Mouse (Mus musculus) CH12.LX (cell line): Measurements from ENCODE around the gene Cnn2. TPM values are rescaled to one million over a fixed set of nuclear protein-coding genes. Genes with fewer than 3 reads are reported as not detected.

Experiments used
- DNase-seq: peaks from one replicate; pipeline ENCODE4 v3.0.0-alpha.2; 2013; ENCODE audit errors: extremely low read depth
- H3K27ac ChIP-seq: 2 replicates; pipeline ENCODE4 v1.5.1; 2012; ENCODE audit warnings: low read depth, mild to moderate bottlenecking, control low read depth, moderate library complexity; ENCODE audit not compliant: insufficient read depth
- H3K27me3 ChIP-seq: replicated peaks from 2 replicates; pipeline ENCODE3; 2012; ENCODE audit warnings: inconsistent platforms
- H3K36me3 ChIP-seq, 2 experiments: replicated peaks in 1 of 2; 2 replicates each; pipeline versions ENCODE3 to v1.6.1; 2012; ENCODE audit warnings: inconsistent platforms in 1 of 2, low read length in 1 of 2, mild to moderate bottlenecking in 1 of 2, mixed read lengths in 1 of 2, moderate library complexity in 1 of 2; ENCODE audit not compliant: control insufficient read depth in 1 of 2, insufficient read depth in 1 of 2
- H3K4me1 ChIP-seq, 2 experiments: 2 replicates each; pipeline ENCODE4 v1.6.1; 2012; ENCODE audit warnings: inconsistent platforms in 1 of 2, moderate library complexity in 1 of 2; ENCODE audit not compliant: insufficient read depth in 2 of 2, control insufficient read depth in 1 of 2
- H3K4me2 ChIP-seq: 2 replicates; pipeline ENCODE4 v1.6.1; 2012; ENCODE audit warnings: low read depth, mild to moderate bottlenecking, control low read depth; ENCODE audit not compliant: poor library complexity, insufficient read depth, severe bottlenecking
- H3K4me3 ChIP-seq, 3 experiments: fragments of 150-350 bp in 1 of 3; sonication (generic) in 1 of 3; replicated peaks in 1 of 3; 2 replicates each; pipeline versions ENCODE3 to v1.5.1; 2011 to 2012; ENCODE audit warnings: low read depth in 2 of 3, low read length in 2 of 3, mild to moderate bottlenecking in 2 of 3, moderate library complexity in 2 of 3, control low read depth in 1 of 3, improper control_type of control experiment in 1 of 3, inconsistent platforms in 1 of 3, mixed read lengths in 1 of 3; ENCODE audit not compliant: poor library complexity in 1 of 3
- H3K79me2 ChIP-seq: replicated peaks from 2 replicates; pipeline ENCODE4 v1.6.1; 2012; ENCODE audit warnings: mild to moderate bottlenecking, moderate library complexity; ENCODE audit not compliant: control insufficient read depth, poor library complexity, insufficient read depth, severe bottlenecking; ENCODE audit errors: extremely low read depth
- H3K9ac ChIP-seq: 2 replicates; pipeline ENCODE4 v1.6.1; 2012; ENCODE audit warnings: low read depth, mild to moderate bottlenecking, control low read depth, moderate library complexity; ENCODE audit not compliant: insufficient read depth
- H3K9me3 ChIP-seq: replicated peaks from 2 replicates; pipeline ENCODE3; 2012; ENCODE audit warnings: low read length, inconsistent platforms, mixed read lengths
- BHLHE40 ChIP-seq: IDR thresholded peaks from 2 replicates; pipeline ENCODE4 v1.6.1; 2011; ENCODE audit warnings: mild to moderate bottlenecking, low read depth, low read length, improper control_type of control experiment
- CHD2 ChIP-seq: IDR thresholded peaks from 2 replicates; pipeline ENCODE4 v1.6.1; 2011; ENCODE audit warnings: low read length, improper control_type of control experiment
- E2F4 ChIP-seq: IDR thresholded peaks from 2 replicates; pipeline ENCODE4 v1.6.1; 2011; ENCODE audit warnings: low read depth, low read length, improper control_type of control experiment; ENCODE audit not compliant: insufficient replicate concordance
- ELF1 ChIP-seq: IDR thresholded peaks from 2 replicates; pipeline ENCODE4 v1.6.1; 2014; ENCODE audit warnings: low read depth, mild to moderate bottlenecking, inconsistent platforms, low read length, improper control_type of control experiment
- EP300 ChIP-seq: IDR thresholded peaks from 2 replicates; pipeline ENCODE4 v1.6.1; 2011; ENCODE audit warnings: low read length, improper control_type of control experiment
- ETS1 ChIP-seq: conservative IDR thresholded peaks from 2 replicates; pipeline ENCODE4 v1.6.1; 2012; ENCODE audit warnings: low read depth, mild to moderate bottlenecking, inconsistent platforms, low read length, improper control_type of control experiment, moderate library complexity
- KAT2A ChIP-seq: IDR thresholded peaks from 2 replicates; pipeline ENCODE4 v1.6.1; 2012; ENCODE audit warnings: low read length, improper control_type of control experiment, inconsistent platforms; ENCODE audit not compliant: insufficient replicate concordance
- MAX ChIP-seq: IDR thresholded peaks from 2 replicates; pipeline ENCODE4 v1.6.1; 2011; ENCODE audit warnings: low read length, improper control_type of control experiment
- MEF2A ChIP-seq: IDR thresholded peaks from 2 replicates; pipeline ENCODE4 v1.6.1; 2014; ENCODE audit warnings: low read depth, mild to moderate bottlenecking, inconsistent platforms, low read length, improper control_type of control experiment, borderline replicate concordance
- MXI1 ChIP-seq: IDR thresholded peaks from 2 replicates; pipeline ENCODE4 v1.6.1; 2011; ENCODE audit warnings: mild to moderate bottlenecking, low read depth, low read length, improper control_type of control experiment
- NELFE ChIP-seq: IDR thresholded peaks from 2 replicates; pipeline ENCODE4 v1.6.1; 2011; ENCODE audit warnings: low read depth, low read length, improper control_type of control experiment
- RAD21 ChIP-seq: IDR thresholded peaks from 2 replicates; pipeline ENCODE4 v1.6.1; 2011; ENCODE audit warnings: low read depth, mild to moderate bottlenecking, low read length, improper control_type of control experiment, moderate library complexity
- RCOR1 ChIP-seq: conservative IDR thresholded peaks from 2 replicates; pipeline ENCODE4 v1.6.1; 2012; ENCODE audit warnings: low read depth, mild to moderate bottlenecking, inconsistent platforms, low read length, improper control_type of control experiment
- UBTF ChIP-seq: IDR thresholded peaks from 2 replicates; pipeline ENCODE4 v1.6.1; 2012; ENCODE audit warnings: low read depth, mild to moderate bottlenecking, inconsistent platforms, low read length, improper control_type of control experiment, moderate library complexity
- USF1 ChIP-seq: IDR thresholded peaks from 2 replicates; pipeline ENCODE4 v1.6.1; 2014; ENCODE audit warnings: low read depth, mild to moderate bottlenecking, inconsistent platforms, low read length, improper control_type of control experiment
- USF2 ChIP-seq: conservative IDR thresholded peaks from 2 replicates; pipeline ENCODE4 v1.6.1; 2011; ENCODE audit warnings: low read depth, low read length, improper control_type of control experiment
- ZKSCAN1 ChIP-seq: IDR thresholded peaks from 2 replicates; pipeline ENCODE4 v1.6.1; 2012; ENCODE audit warnings: low read depth, inconsistent platforms, low read length, improper control_type of control experiment, borderline replicate concordance
- ZNF384 ChIP-seq: IDR thresholded peaks from 2 replicates; pipeline ENCODE4 v1.6.1; 2012; ENCODE audit warnings: low read depth, low read length, improper control_type of control experiment, inconsistent platforms
- dilution Hi-C: fragments of 300-500 bp; cut with MboI; formaldehyde crosslinking; loops from 2 replicates; pipeline ENCODE4 v1.14.3; 2020; ENCODE audit warnings: low sequenced_read_pairs; ENCODE audit not compliant: extremely low pct_unique_long_range_greater_than_20kb, extremely low pct_ligation_motif_present
- in situ Hi-C: fragments of 300-500 bp; cut with MboI; formaldehyde crosslinking; loops from 3 replicates; pipeline ENCODE4 v1.14.3; 2019; ENCODE audit warnings: low sequenced_read_pairs, low pct_ligation_motif_present, low pct_unique_long_range_greater_than_20kb, mixed read lengths
- polyA plus RNA-seq: library from polyadenylated mRNA; unstranded; fragments of >175 nt; gene quantifications from 2 replicates; pipeline ENCODE4 v1.2.1, GENCODE M21; 2012; ENCODE audit warnings: low read depth; ENCODE audit not compliant: insufficient read length
- total RNA-seq, 2 experiments: library from RNA; depleted of rRNA; stranded (reverse); fragments of 300-350 nt in 1 of 2; fragments of >200 nt in 1 of 2; gene quantifications; 2 replicates each; pipeline ENCODE4 v1.2.3; 2012 to 2014

The Cnn2 gene
- total and polyA plus RNA-seq, 3 experiments: 26.9 to 62.7 (median 49.0) TPM

- peaks cover 52 to 79% of the 10 kb centered on the region in 2 experiments for H3K36me3 ChIP-seq
- TF ChIP-seq BHLHE40 (no peak), ELF1 (no peak), ZNF384 (no peak), E2F4 (no peak), EP300 (no peak), USF2 (no peak), MAX (no peak), MEF2A (no peak), CHD2 (no peak), USF1 (no peak), ZKSCAN1 (no peak), KAT2A (no peak)
- TF ChIP-seq, all 38 proteins: peak for 0
- H3K79me2 ChIP-seq: no peaks in the 10 kb centered on the region
- dilution Hi-C loops (no loop called here), in situ Hi-C loops (no loop called here)
- H3K4me2 ChIP-seq: no peak overlapping the region
- H3K9ac ChIP-seq: no peak overlapping the region
- H3K27me3 ChIP-seq: no peaks in the 10 kb centered on the region
- no peak for DNase-seq
- 0 out of 2 replicates have a peak overlapping the region, but pooled peaks have one; percentile 12 for H3K27ac ChIP-seq
- no peaks in the 10 kb centered on the region for H3K9me3 ChIP-seq
- peaks cover 31 to 47% of the 10 kb centered on the region in 2 experiments for H3K4me1 ChIP-seq
- no peak overlapping the region for H3K4me3 ChIP-seq
These were observed 34.4 kb downstream of the Cnn2 start for GRCm38 (mm10) chr10:80022806-80023205.

- H3K79me2 ChIP-seq: no peaks in the 10 kb centered on the region
- dilution Hi-C loops (no loop called here), in situ Hi-C loops (no loop called here)
- no peak for DNase-seq
- H3K9me3 ChIP-seq: no peaks in the 10 kb centered on the region
- no peak for TF ChIP-seq RAD21
- 0 out of 2 replicates have a peak, but pooled peaks have one; percentile 11 for TF ChIP-seq MXI1
- TF ChIP-seq EP300: no peak
- no peak for TF ChIP-seq NELFE
- TF ChIP-seq BHLHE40: no peak
- TF ChIP-seq ETS1: no peak
- TF ChIP-seq UBTF: no peak
- 0 out of 2 replicates have a peak, but pooled peaks have one; percentile 1 for TF ChIP-seq RCOR1
- H3K36me3 ChIP-seq: peaks cover 61 to 84% of the 10 kb centered on the region in 2 experiments
- H3K9ac ChIP-seq: peak overlapping the region; percentile 19; the same call in 1 of the 2 replicates
- peaks cover 27 to 41% of the 10 kb centered on the region in 2 experiments for H3K4me1 ChIP-seq
- no peaks in the 10 kb centered on the region for H3K27me3 ChIP-seq
- no peak overlapping the region for H3K4me3 ChIP-seq
- peak overlapping the region; percentile 97 for H3K27ac ChIP-seq
- H3K4me2 ChIP-seq: peak overlapping the region; percentile 48
These were observed 35.4 kb downstream of the Cnn2 start for GRCm38 (mm10) chr10:80023758-80024157.
